Mouse (Mus musculus): Measurements from ENCODE around the gene Lipc. TPM values are rescaled to one million over a fixed set of nuclear protein-coding genes. Genes with fewer than 3 reads are reported as not detected.

Lipc gene
- total RNA-seq, 2 experiments from 2014 or later = not detected

DNA sequence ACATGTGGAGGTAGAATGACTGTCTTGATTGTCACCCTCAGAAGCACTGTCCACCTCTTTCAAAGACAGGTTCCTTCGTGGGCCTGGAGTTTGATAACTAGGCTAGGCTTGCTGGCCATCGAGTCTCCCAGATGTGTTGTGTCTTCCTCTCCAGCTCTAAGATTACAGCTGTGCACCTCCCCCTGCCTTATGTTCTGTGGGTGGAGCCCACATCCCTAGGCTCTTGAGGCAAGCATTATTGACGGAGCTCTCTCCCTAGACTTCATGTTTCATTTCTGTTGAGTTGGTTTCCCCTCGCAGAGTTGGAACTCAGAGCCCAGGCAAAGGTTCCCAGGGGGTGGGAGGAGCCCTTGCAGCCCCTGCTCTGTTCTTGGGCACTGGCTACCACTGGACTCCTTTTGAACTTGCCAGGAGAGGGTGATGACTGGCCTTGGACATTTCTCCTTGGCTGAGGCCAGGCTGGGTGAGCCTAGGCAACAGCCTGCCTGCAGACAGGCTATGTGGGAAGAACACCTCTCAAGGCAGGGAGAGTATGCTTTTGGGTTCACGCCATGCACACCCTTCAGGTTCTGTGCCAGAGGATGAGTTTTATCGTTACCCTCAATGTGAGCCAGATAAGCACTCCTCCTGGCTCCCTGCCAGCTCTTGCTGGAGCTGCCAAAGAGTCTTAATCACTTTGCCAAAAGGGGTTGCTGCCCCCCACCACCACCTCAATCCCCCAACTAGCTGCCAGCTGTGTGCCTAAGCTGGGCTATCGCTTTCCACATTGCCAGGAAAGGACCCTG is 30.1 kb downstream of the Lipc start:
- DNase-seq = peak; percentile 25
- intact Hi-C loops (cut with DNase I) = no loop called here
- no peak for TF ChIP-seq CTCF (IDR thresholded peaks at IDR 0.05)
- Histone ChIP-seq H3K27ac (no peak overlapping the region), H3K4me3 (no peak overlapping the region)

DNA sequence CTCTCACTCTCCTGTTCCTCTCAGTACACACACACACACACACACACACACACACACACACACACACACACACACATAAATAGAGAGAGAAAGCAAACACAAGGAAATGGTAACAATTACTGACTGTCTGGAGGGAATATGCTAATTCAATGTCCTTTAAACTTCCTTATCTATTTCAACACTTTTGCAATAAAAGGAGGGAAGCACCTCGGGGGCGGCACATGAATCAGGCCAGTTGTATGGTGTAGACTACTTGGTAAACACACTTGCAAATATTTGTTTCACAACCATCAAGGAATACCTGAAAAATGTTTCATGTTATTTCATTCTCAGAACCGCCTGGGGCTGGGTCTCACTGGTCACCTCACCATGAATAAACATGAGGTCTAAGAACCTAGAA is 30.9 kb downstream of the Lipc start:
- DNase-seq = no peak
- Histone ChIP-seq H3K4me3 (no peak overlapping the region), H3K27ac (no peak overlapping the region)
- intact Hi-C loops (cut with DNase I) = no loop called here
- no peak for TF ChIP-seq CTCF (IDR thresholded peaks at IDR 0.05)

DNA sequence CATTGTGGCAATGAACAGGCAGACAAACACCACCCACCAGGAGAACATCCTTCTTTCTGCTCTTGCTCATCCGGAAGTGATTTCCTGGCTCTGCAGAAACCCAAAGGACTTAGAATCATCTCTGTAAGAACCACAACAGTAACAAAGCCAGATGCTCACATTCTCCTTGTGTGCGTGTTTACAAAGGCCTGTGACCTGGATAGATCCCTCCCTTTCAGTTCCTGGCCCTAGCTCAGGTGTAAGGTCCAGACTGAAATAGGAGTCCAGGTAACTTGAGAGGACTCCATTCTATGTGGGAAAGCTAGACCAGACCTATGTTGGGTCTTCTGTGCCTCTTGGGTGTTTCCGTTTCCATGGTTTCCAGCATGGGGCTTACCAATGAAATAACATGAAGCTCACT is 32.8 kb downstream of the Lipc start:
- intact Hi-C loops (cut with DNase I) = no loop called here
- TF ChIP-seq CTCF (IDR thresholded peaks at IDR 0.05) = no peak
- Histone ChIP-seq H3K27ac (no peak overlapping the region), H3K4me3 (no peak overlapping the region)
- DNase-seq = no peak

DNA sequence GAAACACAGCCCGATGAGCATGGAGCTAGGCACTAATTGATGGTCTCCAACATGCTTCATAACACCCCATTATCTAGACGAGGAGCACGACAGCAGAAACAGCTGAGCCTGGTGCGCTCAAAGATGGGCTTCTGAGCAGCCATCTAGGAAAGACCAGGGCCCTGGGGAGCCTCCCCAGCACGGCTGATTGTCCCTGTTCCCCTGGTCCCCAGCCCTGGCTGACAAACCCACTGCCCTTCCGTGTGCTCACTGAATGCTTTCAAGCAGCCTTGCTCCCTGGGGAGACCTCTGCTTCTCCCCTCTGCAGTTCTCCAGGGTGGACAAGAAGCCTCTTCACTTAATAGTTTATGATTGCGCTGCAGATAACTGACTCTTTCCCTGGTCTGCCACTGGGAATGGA is 35.5 kb downstream of the Lipc start:
- TF ChIP-seq CTCF (IDR thresholded peaks at IDR 0.05) = no peak
- Histone ChIP-seq H3K4me3 (no peak overlapping the region), H3K27ac (no peak overlapping the region)
- DNase-seq = no peak
- intact Hi-C loops (cut with DNase I) = no loop called here

DNA sequence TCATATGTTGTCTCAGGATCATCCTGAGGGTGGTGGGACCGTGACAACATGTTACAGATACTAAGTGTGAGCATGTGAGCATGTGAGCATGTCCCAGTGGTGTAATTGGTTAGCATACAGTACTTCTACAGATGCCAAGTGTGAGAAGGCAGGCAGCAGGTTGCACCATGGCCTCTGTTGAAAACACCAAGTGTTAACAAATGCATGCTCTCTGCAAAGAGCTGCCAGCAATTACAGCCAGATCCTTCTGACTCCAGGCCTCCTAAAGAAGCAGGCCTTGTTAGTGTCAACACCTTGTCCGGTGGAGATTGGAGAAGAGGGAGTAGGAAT is 36.7 kb downstream of the Lipc start:
- intact Hi-C loops (cut with DNase I) = no loop called here

DNA sequence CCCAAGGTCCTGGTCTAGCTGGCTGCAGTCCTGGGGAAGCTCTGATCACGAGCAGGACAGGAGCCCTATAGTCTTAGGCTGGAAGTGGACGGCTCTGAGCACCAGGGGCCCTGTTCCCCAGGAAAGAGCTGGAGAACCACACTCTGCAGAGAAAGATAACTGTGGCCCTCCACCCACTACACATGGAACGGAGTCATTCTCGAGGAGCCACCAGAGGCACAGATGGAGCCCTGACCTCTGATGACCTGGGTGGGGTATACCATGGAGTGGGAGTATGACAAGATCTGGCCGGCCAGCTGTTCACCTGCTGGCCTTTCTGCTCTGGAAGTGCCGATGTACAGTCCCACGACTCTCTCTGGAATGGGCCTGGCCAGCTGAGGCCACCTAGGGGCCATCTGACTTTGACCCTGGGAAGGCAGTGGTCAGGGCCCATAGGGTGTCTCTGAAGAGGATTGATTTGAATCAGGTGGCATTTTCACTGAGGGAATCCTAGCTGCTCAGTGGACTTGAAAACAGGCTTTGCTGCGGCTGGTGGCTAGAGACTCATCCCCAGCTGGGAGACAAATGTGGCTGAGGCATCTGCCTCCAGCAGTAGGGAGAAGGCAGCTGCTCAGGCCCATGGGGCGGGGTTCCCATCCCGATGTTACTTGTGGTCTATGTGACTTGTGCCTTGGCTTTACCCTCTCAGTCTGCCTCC is 37.2 kb downstream of the Lipc start:
- intact Hi-C loops (cut with DNase I) = no loop called here
- Histone ChIP-seq H3K4me3 (no peak overlapping the region), H3K27ac (no peak overlapping the region)
- peak; percentile 19; the same call in 1 of the 2 replicates for TF ChIP-seq CTCF (IDR thresholded peaks at IDR 0.05)
- DNase-seq = no peak

More for the DNA sequence above, 36.7 kb downstream of the Lipc start:
- Histone ChIP-seq H3K4me3 (no peak overlapping the region), H3K27ac (no peak overlapping the region)
- no peak for DNase-seq
- TF ChIP-seq CTCF (IDR thresholded peaks at IDR 0.05) = no peak

DNA sequence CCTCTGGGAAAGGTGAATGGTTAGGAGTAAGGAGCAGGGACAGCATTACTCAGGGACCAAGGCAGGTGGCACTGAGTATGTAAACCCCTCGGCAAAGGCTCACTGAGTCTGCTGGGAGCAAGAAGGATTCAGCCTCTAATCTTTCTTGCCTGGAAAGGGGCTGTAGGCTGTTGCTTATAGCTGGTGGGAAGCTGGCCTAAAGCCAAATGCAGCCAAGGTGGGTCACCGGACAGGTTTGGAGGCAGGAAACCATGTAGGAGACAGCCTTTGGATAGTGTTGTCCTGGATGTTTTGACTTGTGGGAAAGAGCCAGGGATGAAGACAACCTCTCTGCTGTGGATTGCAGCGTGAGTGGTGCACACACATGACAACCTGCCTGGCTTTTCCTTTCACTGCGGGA is 40.9 kb downstream of the Lipc start:
- DNase-seq = no peak
- Histone ChIP-seq H3K4me3 (no peak overlapping the region), H3K27ac (no peak overlapping the region)
- TF ChIP-seq CTCF (IDR thresholded peaks at IDR 0.05) = no peak
- intact Hi-C loops (cut with DNase I) = no loop called here

DNA sequence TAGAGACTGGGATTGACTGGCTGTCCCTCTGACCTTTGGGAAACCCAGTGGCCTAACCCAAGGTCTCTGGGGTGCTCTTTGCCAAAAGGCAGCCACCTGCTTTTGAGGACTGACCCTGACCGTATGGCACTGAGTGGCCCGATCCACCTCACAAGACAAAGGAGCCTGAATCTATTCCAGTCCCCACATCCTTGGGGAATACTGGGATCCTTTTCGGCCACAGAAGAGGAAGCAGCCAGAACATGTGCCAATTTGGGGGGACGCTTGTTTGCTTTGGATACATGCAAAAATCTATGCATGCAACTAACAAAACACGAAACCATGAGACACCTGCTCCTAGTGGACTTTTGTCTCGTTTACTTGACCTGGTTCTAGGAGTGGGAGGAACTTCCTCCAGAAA is 41.7 kb downstream of the Lipc start:
- no peak for TF ChIP-seq CTCF (IDR thresholded peaks at IDR 0.05)
- DNase-seq = no peak
- Histone ChIP-seq H3K27ac (peak overlapping the region; percentile 65), H3K4me3 (peak overlapping the region; percentile 15; the same call in 1 of the 2 replicates)
- intact Hi-C loops (cut with DNase I) = no loop called here

DNA sequence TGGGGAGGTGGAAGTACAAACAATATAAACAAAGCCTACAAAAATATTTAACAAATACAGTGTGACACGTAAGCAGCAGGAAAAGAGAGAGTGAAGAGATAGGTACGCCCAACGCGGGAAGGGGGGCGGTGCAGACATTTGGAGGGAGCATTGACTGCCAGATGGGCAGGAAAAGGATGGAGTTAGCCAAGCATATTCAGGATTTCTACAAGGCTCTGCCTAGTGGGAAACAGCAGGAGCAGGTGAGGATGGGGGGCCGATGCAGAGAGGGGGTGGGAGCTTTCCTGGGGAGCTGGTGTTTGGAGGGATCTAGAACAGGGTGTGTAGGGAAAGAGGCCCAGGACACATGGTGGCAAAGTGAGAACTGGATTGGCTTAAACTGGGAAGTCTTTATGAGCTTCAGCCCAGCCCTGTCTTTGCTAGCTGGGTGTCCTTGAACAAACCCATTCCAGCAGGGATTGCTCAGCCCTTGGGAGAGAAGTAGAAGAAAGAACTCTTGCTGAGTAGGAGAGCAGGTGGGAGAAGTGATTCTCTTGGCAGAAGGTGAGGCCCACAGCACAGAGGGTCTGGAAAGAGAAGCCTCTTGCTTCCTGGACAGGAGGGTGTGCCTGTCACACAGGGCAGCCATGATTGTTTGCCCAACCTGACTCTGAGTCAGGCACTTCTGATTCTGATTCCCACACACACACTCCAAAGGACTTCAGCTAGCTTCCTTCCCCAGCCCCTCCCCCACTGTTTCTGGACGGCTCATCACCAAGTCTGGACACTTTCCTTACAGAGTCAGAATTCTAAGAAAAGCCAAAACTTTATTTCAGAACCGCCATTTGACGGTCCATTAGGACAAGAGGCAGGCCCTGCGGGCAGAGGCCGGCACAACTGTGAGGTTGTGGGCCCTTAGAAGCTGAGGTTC is 49.0 kb downstream of the Lipc start:
- no peak for DNase-seq
- intact Hi-C loops (cut with DNase I) = no loop called here
- no peak overlapping the region; the same call in 1 of the 2 replicates for H3K27ac ChIP-seq
- no peak overlapping the region for H3K4me3 ChIP-seq
- no peak for TF ChIP-seq CTCF (IDR thresholded peaks at IDR 0.05)

DNA sequence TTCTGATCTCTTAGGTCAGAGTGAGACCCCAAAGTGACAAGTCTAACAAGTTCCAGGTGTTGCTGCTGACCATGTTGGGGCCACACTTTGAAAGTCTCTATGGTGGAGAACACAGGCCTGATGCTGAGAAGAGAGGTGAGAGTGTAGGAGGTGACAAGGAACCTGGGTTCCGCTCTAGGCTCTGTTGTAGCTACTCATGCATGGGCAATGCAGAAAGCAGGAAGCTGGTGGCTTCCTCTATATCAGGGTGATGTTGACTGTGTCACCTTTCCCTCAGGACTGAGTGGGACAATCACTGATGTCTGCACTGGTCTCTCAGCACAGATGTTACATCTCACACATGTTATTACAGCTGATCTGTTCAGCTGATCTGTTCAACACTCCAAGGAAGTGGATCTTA is 57.8 kb downstream of the Lipc start:
- DNase-seq = no peak
- no peak overlapping the region for H3K4me3 ChIP-seq
- H3K27ac ChIP-seq = no peak overlapping the region
- no peak for TF ChIP-seq CTCF (IDR thresholded peaks at IDR 0.05)
- intact Hi-C loops (cut with DNase I) = no loop called here

DNA sequence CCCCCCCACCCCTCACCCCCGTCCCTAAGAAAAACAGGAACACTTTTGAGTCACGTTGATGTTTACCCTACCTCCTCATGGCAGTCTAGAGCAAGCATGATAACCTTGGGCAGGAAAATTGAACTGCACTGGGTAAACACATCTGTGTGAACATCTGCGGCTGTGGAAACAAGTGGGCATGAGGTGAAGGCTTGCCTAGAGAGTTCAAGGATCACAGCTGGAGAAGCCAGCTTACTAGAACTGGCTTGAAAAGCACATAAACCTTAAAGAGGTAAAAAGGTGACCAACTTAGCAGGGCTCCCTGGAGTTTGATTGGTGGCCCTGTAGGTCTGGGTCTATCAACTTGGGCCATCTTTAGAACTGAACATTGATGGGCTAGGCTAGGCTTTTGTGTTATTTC is 58.5 kb downstream of the Lipc start:
- no peak for TF ChIP-seq CTCF (IDR thresholded peaks at IDR 0.05)
- DNase-seq = no peak
- intact Hi-C loops (cut with DNase I) = no loop called here
- Histone ChIP-seq H3K27ac (no peak overlapping the region), H3K4me3 (no peak overlapping the region)

DNA sequence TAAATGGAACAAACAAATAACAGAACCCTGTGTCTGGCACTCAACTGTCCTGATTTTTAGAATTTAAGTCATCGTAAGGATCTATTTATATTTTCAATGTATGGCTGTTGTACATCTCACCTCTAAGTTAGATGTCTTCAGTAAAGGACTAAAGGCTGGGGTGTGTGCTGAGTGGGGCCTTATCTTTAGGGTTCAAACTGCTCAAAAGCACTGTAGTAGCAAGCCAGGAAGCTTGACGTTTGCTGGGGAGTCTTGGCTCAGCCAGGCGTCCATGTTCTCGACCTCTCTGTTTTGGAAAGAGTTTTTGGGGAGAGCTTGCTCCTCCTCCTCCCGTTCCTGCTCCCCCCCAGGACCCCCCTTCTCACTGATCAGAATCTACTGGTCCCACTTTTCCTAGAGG is 59.4 kb downstream of the Lipc start:
- DNase-seq = no peak
- H3K4me3 ChIP-seq = no peak overlapping the region
- intact Hi-C loops (cut with DNase I) = no loop called here
- no peak overlapping the region for H3K27ac ChIP-seq
- TF ChIP-seq CTCF (IDR thresholded peaks at IDR 0.05) = no peak

All from gastrocnemius, adult 2 months (tissue).